Mouse (Mus musculus) hindbrain, embryonic 16.5 days (tissue): ENCODE data around the gene Tie1. TPM values are rescaled to one million over a fixed set of nuclear protein-coding genes. Genes with fewer than 3 reads are reported as not detected.
A peak's percentile ranks its signal among the peaks of the same experiment; 100 is the strongest.

Experiments
- ATAC-seq: fragments of 200-750 bp; cut with Nextera tagmentation; 2 replicates; pipeline ENCODE4 v1.8.0; 2017; ENCODE audit warnings: moderate TSS enrichment, moderate library complexity
- H3K27ac ChIP-seq: fragments of 300-500 bp; sonication (generic); 2 replicates; pipeline ENCODE4 v1.5.1; 2014; ENCODE audit warnings: low read depth, mild to moderate bottlenecking, control low read depth, low read length, moderate library complexity
- H3K27me3 ChIP-seq: fragments of 300-500 bp; sonication (generic); replicated peaks from 2 replicates; pipeline ENCODE4 v1.6.1; 2014; ENCODE audit warnings: low read length; ENCODE audit not compliant: control insufficient read depth, insufficient read depth
- H3K36me3 ChIP-seq: fragments of 300-500 bp; sonication (generic); 2 replicates; pipeline ENCODE4 v1.6.1; 2014; ENCODE audit warnings: mild to moderate bottlenecking, low read length, moderate library complexity, mixed read lengths; ENCODE audit not compliant: control insufficient read depth, insufficient read depth
- H3K4me1 ChIP-seq: fragments of 300-500 bp; sonication (generic); 2 replicates; pipeline ENCODE4 v1.6.1; 2014; ENCODE audit warnings: low read depth, low read length; ENCODE audit not compliant: control insufficient read depth, insufficient read depth
- H3K4me2 ChIP-seq: fragments of 300-500 bp; sonication (generic); 2 replicates; pipeline ENCODE4 v1.6.1; 2014; ENCODE audit warnings: mild to moderate bottlenecking, low read length, control low read depth, moderate library complexity
- H3K4me3 ChIP-seq: fragments of 300-500 bp; sonication (generic); 2 replicates; pipeline ENCODE4 v1.5.1; 2014; ENCODE audit warnings: mild to moderate bottlenecking, low read length, control low read depth, moderate library complexity
- H3K9ac ChIP-seq: fragments of 300-500 bp; sonication (generic); 2 replicates; pipeline ENCODE4 v1.6.1; 2014; ENCODE audit warnings: low read depth, mild to moderate bottlenecking, control low read depth, low read length, moderate library complexity
- H3K9me3 ChIP-seq: fragments of 300-500 bp; sonication (generic); 2 replicates; pipeline ENCODE4 v1.6.1; 2014; ENCODE audit warnings: mild to moderate bottlenecking, low read length, moderate library complexity; ENCODE audit not compliant: control insufficient read depth
- WGBS: fragments of 180-500 bp; shearing (Covaris S2); extraction: QIAGEN DNeasy Blood & Tissue Kit; methylation state at CpG from one replicate; pipeline ENCODE4 v1.1.7; 2014; 5-methylcytosine and 5-hydroxymethylcytosine counted together
- polyA plus RNA-seq: library from polyadenylated mRNA; unstranded; fragments of >200 nt; fragmentation: Nextera tagmentation; extraction: Ambion mirVana; gene quantifications from 2 replicates; pipeline ENCODE4 v1.2.1, GENCODE M21; 2015

The Tie1 gene
- polyA plus RNA-seq, 1 experiment from 2014 or later: 13.5 TPM

- peak; percentile 93 for ATAC-seq
- peaks cover 8% of the 10 kb centered on the region; the same call in 1 of the 2 replicates for H3K36me3 ChIP-seq
- no peaks in the 10 kb centered on the region for H3K27me3 ChIP-seq
- H3K9me3 ChIP-seq: no peaks in the 10 kb centered on the region
- H3K27ac ChIP-seq: peak within 1 kb of the TSS; percentile 69
- 1% methylated on average over 11 of the region's 31 CpGs for WGBS
- peak within 1 kb of the TSS; percentile 79 for H3K9ac ChIP-seq
- peak within 1 kb of the TSS; percentile 90 for H3K4me2 ChIP-seq
- H3K4me3 ChIP-seq: peak within 1 kb of the TSS; percentile 59
- H3K4me1 ChIP-seq: peaks cover 17% of the 10 kb centered on the region
Measured at GRCm38 (mm10) chr4:118427768-118428451, 62.0 kb downstream of the Tie1 start, which contains the start of gene Elovl1. Gene Elovl1 (plus strand): TSS chr4:118428093.

- Histone ChIP-seq H3K4me1 (peaks cover 17% of the 10 kb centered on the region), H3K9me3 (no peaks in the 10 kb centered on the region), H3K4me2 (peak overlapping the region; percentile 90), H3K27ac (peak overlapping the region; percentile 69), H3K9ac (peak overlapping the region; percentile 79), H3K27me3 (no peaks in the 10 kb centered on the region), H3K4me3 (peak overlapping the region; percentile 59), H3K36me3 (peaks cover 10% of the 10 kb centered on the region)
- WGBS: 3% methylated on average over 5 of the region's 5 CpGs
- ATAC-seq: peak; percentile 31; the same call in 1 of the 2 replicates
Measured at GRCm38 (mm10) chr4:118427415-118427767, 62.5 kb downstream of the Tie1 start.

GRCm38 (mm10) chr4:118425374-118425773, 64.5 kb downstream of the Tie1 start:
- no peak overlapping the region for H3K4me3 ChIP-seq
- no peaks in the 10 kb centered on the region for H3K27me3 ChIP-seq
- peaks cover 12% of the 10 kb centered on the region; the same call in 1 of the 2 replicates for H3K36me3 ChIP-seq
- H3K27ac ChIP-seq: no peak overlapping the region
- H3K9ac ChIP-seq: no peak overlapping the region
- peaks cover 17% of the 10 kb centered on the region for H3K4me1 ChIP-seq
- ATAC-seq: no peak
- WGBS: 100% methylated on average over 1 of the region's 1 CpGs
- H3K9me3 ChIP-seq: no peaks in the 10 kb centered on the region
- no peak overlapping the region for H3K4me2 ChIP-seq

- no peaks in the 10 kb centered on the region for H3K9me3 ChIP-seq
- WGBS: 90% methylated on average over 4 of the region's 4 CpGs
- peaks cover 12% of the 10 kb centered on the region; the same call in 1 of the 2 replicates for H3K36me3 ChIP-seq
- no peak overlapping the region for H3K4me2 ChIP-seq
- H3K27me3 ChIP-seq: no peaks in the 10 kb centered on the region
- no peak overlapping the region for H3K27ac ChIP-seq
- H3K4me1 ChIP-seq: peaks cover 17% of the 10 kb centered on the region
- no peak for ATAC-seq
- H3K4me3 ChIP-seq: no peak overlapping the region
- no peak overlapping the region for H3K9ac ChIP-seq
Measured at GRCm38 (mm10) chr4:118424541-118425160, 65.2 kb downstream of the Tie1 start.

GRCm38 (mm10) chr4:118421384-118421783, 68.5 kb downstream of the Tie1 start:
- Histone ChIP-seq H3K9me3 (no peaks in the 10 kb centered on the region), H3K4me1 (no peaks in the 10 kb centered on the region), H3K27ac (no peak overlapping the region), H3K9ac (no peak overlapping the region), H3K4me3 (no peak overlapping the region), H3K27me3 (no peaks in the 10 kb centered on the region), H3K36me3 (peaks cover 17% of the 10 kb centered on the region), H3K4me2 (no peak overlapping the region)
- ATAC-seq: no peak
- 95% methylated on average over 3 of the region's 3 CpGs for WGBS

Other genes with a start within 250 kb of the Tie1 start
- gene Ptprf, start 198.7 kb downstream of the Tie1 start, polyA plus RNA-seq: 71.7 and 88.1 TPM in 2 replicates
- gene Szt2, start 80.8 kb downstream of the Tie1 start, polyA plus RNA-seq: 8.0 and 8.7 TPM in 2 replicates
- 94.7 and 99.3 TPM in 2 replicates for gene Med8, start 80.7 kb downstream of the Tie1 start, polyA plus RNA-seq
- 36.5 and 36.6 TPM in 2 replicates for gene Elovl1, start 62.0 kb downstream of the Tie1 start, polyA plus RNA-seq
- 39.6 and 53.7 TPM in 2 replicates for gene Cdc20, start 52.7 kb downstream of the Tie1 start, polyA plus RNA-seq
- 0.27 and 0.31 TPM in 2 replicates for gene Mpl, start 32.5 kb downstream of the Tie1 start, polyA plus RNA-seq
- not detected in 2 replicates for gene 2610528J11Rik, start 36.9 kb upstream of the Tie1 start, polyA plus RNA-seq
- 0.16 and 0.30 TPM in 2 replicates for gene Tmem125, start 54.0 kb upstream of the Tie1 start, polyA plus RNA-seq
- 2.1 and 2.5 TPM in 2 replicates for gene Cfap57, start 130.7 kb upstream of the Tie1 start, polyA plus RNA-seq
- 83.0 and 91.8 TPM in 2 replicates for gene Ebna1bp2, start 130.7 kb upstream of the Tie1 start, polyA plus RNA-seq
- gene Olfr62, start 168.9 kb upstream of the Tie1 start, polyA plus RNA-seq: not detected in 2 replicates
- gene Olfr1342, start 202.7 kb upstream of the Tie1 start, polyA plus RNA-seq: not detected in 2 replicates
- not detected in 2 replicates for gene Olfr1341, start 213.5 kb upstream of the Tie1 start, polyA plus RNA-seq
- not detected in 2 replicates for gene Olfr1340, start 230.1 kb upstream of the Tie1 start, polyA plus RNA-seq
- gene Olfr1339, start 242.1 kb upstream of the Tie1 start, polyA plus RNA-seq: not detected in 2 replicates